Mouse (Mus musculus) retina, embryonic 14.5 days (tissue): ENCODE data around the gene Trib2.
A peak's percentile ranks its signal among the peaks of the same experiment; 100 is the strongest.

ENCODE experiments used
- DNase-seq: peaks from one replicate; pipeline ENCODE4 v3.0.0-alpha.2; 2015; ENCODE audit warnings: low spot score

Trib2 gene

GRCm38 (mm10) chr12:15765996-15766395 is 50.7 kb downstream of the Trib2 start:
- DNase-seq = no peak

- no peak for DNase-seq
Observed at GRCm38 (mm10) chr12:15765238-15765637, 51.5 kb downstream of the Trib2 start.

GRCm38 (mm10) chr12:15761453-15762116 is 55.1 kb downstream of the Trib2 start:
- DNase-seq = no peak

- DNase-seq = no peak
Observed at GRCm38 (mm10) chr12:15760684-15761083, 56.0 kb downstream of the Trib2 start.

- no peak for DNase-seq
Observed at GRCm38 (mm10) chr12:15758866-15759265, 57.9 kb downstream of the Trib2 start.

- DNase-seq = no peak
Observed at GRCm38 (mm10) chr12:15757351-15757750, 59.4 kb downstream of the Trib2 start.

GRCm38 (mm10) chr12:15755030-15755690 is 61.6 kb downstream of the Trib2 start:
- no peak for DNase-seq

GRCm38 (mm10) chr12:15754602-15755001 is 62.1 kb downstream of the Trib2 start:
- no peak for DNase-seq

- DNase-seq = peak; percentile 21
Observed at GRCm38 (mm10) chr12:15749646-15750195, 67.0 kb downstream of the Trib2 start.

GRCm38 (mm10) chr12:15745752-15746151 is 71.0 kb downstream of the Trib2 start:
- DNase-seq = no peak
